Mouse (Mus musculus): ENCODE measurements at regions not wholly inside any gene's neighbourhood (a gene's known extent, or its start where the extent isn't known, plus 50 kb on each side); places are given as distances from the start of the nearest gene placed in this dataset.
"Not testable (repeated sequence)": the region's sequence is repeated elsewhere in the genome, so short reads cannot be mapped to it uniquely, and the experiment has no call there.

DNA sequence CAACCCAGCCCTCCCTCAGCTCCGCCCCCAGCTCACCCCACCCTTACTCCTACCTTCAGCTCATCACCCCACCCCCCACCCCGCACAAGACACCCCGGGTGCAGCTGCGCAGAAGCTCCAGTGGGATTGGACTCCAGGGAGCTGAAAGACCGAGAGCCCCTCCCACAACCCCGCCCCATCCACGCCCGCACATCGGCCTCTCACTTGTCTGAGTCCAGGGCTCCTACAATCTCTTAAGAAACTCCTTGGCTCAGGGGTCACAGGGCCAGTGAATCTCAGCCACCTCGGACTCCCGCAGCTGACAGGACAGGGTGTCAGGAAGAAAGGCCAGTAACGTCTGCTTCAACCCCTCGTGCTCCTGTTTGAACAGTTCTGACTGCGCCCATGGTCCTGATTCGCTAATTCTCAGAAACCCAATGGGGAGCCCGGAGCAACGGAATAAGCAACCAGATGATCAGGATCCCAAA is 120.7 kb downstream of the Map1s start:
- DNase-seq, result peak; percentile 7

DNA sequence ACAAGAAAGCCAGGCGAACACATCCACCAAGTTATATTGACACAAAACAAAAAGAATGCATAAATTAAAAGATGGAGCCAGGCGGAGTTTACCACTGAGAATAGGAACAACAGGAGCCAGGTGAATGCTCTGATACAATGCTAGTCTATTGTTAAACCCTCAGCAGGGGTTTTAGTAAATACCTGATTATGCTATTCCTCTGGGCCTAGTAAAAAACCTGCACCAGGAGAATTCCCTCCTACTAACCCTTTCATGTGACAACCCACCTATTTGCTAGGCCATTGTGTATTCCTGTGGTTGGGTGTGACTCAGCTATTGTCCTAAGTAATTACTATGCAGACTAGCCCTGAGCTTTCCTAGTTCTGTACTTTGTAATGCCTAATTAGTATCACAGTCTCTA is 122.8 kb downstream of the Map1s start:
- not testable (repeated sequence) for DNase-seq

All from adrenal gland, adult 2 months (tissue).